23 mouse cellular contexts compared by ENCODE assay signal in the genomic region with DNA sequence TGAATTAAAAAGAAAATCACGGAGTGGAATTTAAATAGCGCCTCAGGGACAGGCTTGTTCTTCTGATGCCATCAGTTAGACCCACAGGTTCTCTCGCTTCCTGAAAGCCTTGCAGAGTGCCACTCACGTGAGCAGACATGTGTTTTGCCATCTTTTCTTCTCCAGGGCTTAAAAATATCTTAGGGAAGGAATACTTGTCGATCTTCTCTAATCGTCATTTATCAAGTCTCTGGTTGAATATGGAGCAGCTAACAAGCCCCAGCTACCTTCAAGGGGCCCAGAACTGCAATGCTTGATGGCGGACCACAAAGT.
A peak's percentile ranks its signal among the peaks of the same experiment; 100 is the strongest.
DNase-seq lines count a peak whose midpoint lies in the region; ATAC-seq and TF ChIP-seq lines count a peak whose summit lies in the region.
"Had no signal": no experiment of that assay in that cellular context is flagged by ENCODE, and none has a peak within 500 bp of the region (broad histone marks: within the 10 kb centered on the region; RNA-seq: fewer than 3 reads in every experiment).

No protein-coding gene starts in this region.

- peak; percentile 24; the same call in 1 of the 2 replicates for ATAC-seq in forebrain, embryonic 16.5 days
- no peak for ATAC-seq in forebrain, embryonic 13.5 days
- ATAC-seq in hindbrain, embryonic 15.5 days (ENCODE audit: low FRiP score, low read depth), result no peak
- ATAC-seq in hindbrain, embryonic 12.5 days (ENCODE audit: low FRiP score), result no peak
- 0 out of 2 replicates have a peak, but pooled peaks have one; percentile 18 for ATAC-seq in midbrain, embryonic 15.5 days (replicated peaks)
- ATAC-seq in midbrain, postnatal 0 days (ENCODE audit: low FRiP score), result no peak
- ATAC-seq in liver, postnatal 0 days, result no peak

- no peaks in the 10 kb centered on the region for H3K27me3 ChIP-seq in forebrain, embryonic 16.5 days (replicated peaks; ENCODE audit: control insufficient read depth, insufficient read depth, low read length)
- H3K27me3 ChIP-seq in forebrain, embryonic 13.5 days, result no peaks in the 10 kb centered on the region
- no peaks in the 10 kb centered on the region for H3K27me3 ChIP-seq in hindbrain, embryonic 15.5 days
- H3K27me3 ChIP-seq in hindbrain, embryonic 12.5 days, result no peaks in the 10 kb centered on the region
- H3K27me3 ChIP-seq in midbrain, embryonic 15.5 days (replicated peaks), result no peaks in the 10 kb centered on the region
- H3K27me3 ChIP-seq in midbrain, embryonic 10.5 days (ENCODE audit: low read depth, poor library complexity, severe bottlenecking), result no peaks in the 10 kb centered on the region
- no peaks in the 10 kb centered on the region for H3K27me3 ChIP-seq in midbrain, postnatal 0 days (ENCODE audit: insufficient read depth, low read length)
- H3K27me3 ChIP-seq in liver, postnatal 0 days (ENCODE audit: insufficient read depth, low read length), result no peaks in the 10 kb centered on the region
- H3K27me3 ChIP-seq: embryonic facial prominence, embryonic 13.5 days; intestine, embryonic 15.5 days; liver, embryonic 15.5 days; neural tube, embryonic 15.5 days had no signal

- no peaks in the 10 kb centered on the region for H3K36me3 ChIP-seq in forebrain, embryonic 16.5 days (ENCODE audit: control insufficient read depth, insufficient read depth)
- no peaks in the 10 kb centered on the region for H3K36me3 ChIP-seq in forebrain, embryonic 13.5 days (ENCODE audit: poor library complexity, severe bottlenecking)
- H3K36me3 ChIP-seq in hindbrain, embryonic 15.5 days, result no peaks in the 10 kb centered on the region
- H3K36me3 ChIP-seq in hindbrain, embryonic 12.5 days, result no peaks in the 10 kb centered on the region
- H3K36me3 ChIP-seq in midbrain, embryonic 15.5 days (replicated peaks), result no peaks in the 10 kb centered on the region
- no peaks in the 10 kb centered on the region for H3K36me3 ChIP-seq in midbrain, embryonic 10.5 days
- no peaks in the 10 kb centered on the region for H3K36me3 ChIP-seq in midbrain, postnatal 0 days (ENCODE audit: insufficient read depth, low read length)
- H3K36me3 ChIP-seq in liver, postnatal 0 days (replicated peaks; ENCODE audit: insufficient read depth, low read length), result no peaks in the 10 kb centered on the region
- H3K36me3 ChIP-seq: embryonic facial prominence, embryonic 13.5 days; intestine, embryonic 15.5 days; limb, embryonic 10.5 days; liver, embryonic 15.5 days; neural tube, embryonic 15.5 days had no signal

- H3K27ac ChIP-seq in forebrain, embryonic 16.5 days (ENCODE audit: low read length), result peak overlapping the region; percentile 41; the same call in 1 of the 2 replicates
- no peak overlapping the region for H3K27ac ChIP-seq in forebrain, embryonic 13.5 days
- peak overlapping the region; percentile 17; the same call in 1 of the 2 replicates for H3K27ac ChIP-seq in hindbrain, embryonic 15.5 days (replicated peaks)
- no peak overlapping the region for H3K27ac ChIP-seq in hindbrain, embryonic 12.5 days
- 0 out of 2 replicates have a peak overlapping the region, but pooled peaks have one; percentile 39 for H3K27ac ChIP-seq in midbrain, embryonic 15.5 days
- no peak overlapping the region for H3K27ac ChIP-seq in midbrain, embryonic 10.5 days (replicated peaks)
- 0 out of 2 replicates have a peak overlapping the region, but pooled peaks have one; percentile 6 for H3K27ac ChIP-seq in midbrain, postnatal 0 days (ENCODE audit: low read depth, low read length)
- H3K27ac ChIP-seq in liver, postnatal 0 days (ENCODE audit: low read depth), result no peak overlapping the region
- H3K27ac ChIP-seq: embryonic facial prominence, embryonic 13.5 days; gastrocnemius, adult 2 months; intestine, embryonic 15.5 days; limb, embryonic 10.5 days; liver, embryonic 15.5 days had no signal

- no peaks in the 10 kb centered on the region; the same call in 1 of the 2 replicates for H3K4me1 ChIP-seq in forebrain, embryonic 16.5 days (replicated peaks; ENCODE audit: control insufficient read depth, insufficient read depth, low read length)
- H3K4me1 ChIP-seq in forebrain, embryonic 13.5 days, result no peaks in the 10 kb centered on the region
- H3K4me1 ChIP-seq in hindbrain, embryonic 15.5 days (replicated peaks), result peaks cover 21% of the 10 kb centered on the region
- peaks cover 7% of the 10 kb centered on the region; the same call in 1 of the 2 replicates for H3K4me1 ChIP-seq in hindbrain, embryonic 12.5 days
- peaks cover 17% of the 10 kb centered on the region for H3K4me1 ChIP-seq in midbrain, embryonic 15.5 days
- no peaks in the 10 kb centered on the region for H3K4me1 ChIP-seq in midbrain, embryonic 10.5 days
- H3K4me1 ChIP-seq in midbrain, postnatal 0 days (ENCODE audit: insufficient read depth, low read length), result peaks cover 9% of the 10 kb centered on the region
- no peaks in the 10 kb centered on the region for H3K4me1 ChIP-seq in liver, postnatal 0 days (ENCODE audit: insufficient read depth)
- H3K4me1 ChIP-seq: embryonic facial prominence, embryonic 13.5 days; intestine, embryonic 15.5 days; limb, embryonic 10.5 days; liver, embryonic 15.5 days had no signal

- no peaks in the 10 kb centered on the region for H3K9me3 ChIP-seq in forebrain, embryonic 16.5 days (ENCODE audit: control insufficient read depth, low read length)
- H3K9me3 ChIP-seq in forebrain, embryonic 13.5 days (replicated peaks), result no peaks in the 10 kb centered on the region
- H3K9me3 ChIP-seq in hindbrain, embryonic 15.5 days, result no peaks in the 10 kb centered on the region
- no peaks in the 10 kb centered on the region for H3K9me3 ChIP-seq in hindbrain, embryonic 12.5 days (replicated peaks)
- no peaks in the 10 kb centered on the region for H3K9me3 ChIP-seq in midbrain, embryonic 15.5 days
- H3K9me3 ChIP-seq in midbrain, embryonic 10.5 days (replicated peaks), result no peaks in the 10 kb centered on the region
- H3K9me3 ChIP-seq in midbrain, postnatal 0 days (ENCODE audit: low read length), result no peaks in the 10 kb centered on the region
- H3K9me3 ChIP-seq in liver, postnatal 0 days (ENCODE audit: low read length), result no peaks in the 10 kb centered on the region
- H3K9me3 ChIP-seq: embryonic facial prominence, embryonic 13.5 days; intestine, embryonic 15.5 days; limb, embryonic 10.5 days; liver, embryonic 15.5 days; neural tube, embryonic 15.5 days had no signal

- 90% methylated on average over 7 of the region's 7 CpGs for WGBS in forebrain, embryonic 16.5 days
- 87% methylated on average over 7 of the region's 7 CpGs for WGBS in forebrain, embryonic 13.5 days
- WGBS in hindbrain, embryonic 15.5 days, result 79% methylated on average over 7 of the region's 7 CpGs
- 88% methylated on average over 7 of the region's 7 CpGs for WGBS in hindbrain, embryonic 12.5 days
- WGBS in midbrain, embryonic 15.5 days, result 73% methylated on average over 7 of the region's 7 CpGs
- WGBS in midbrain, embryonic 10.5 days, result 95% methylated on average over 7 of the region's 7 CpGs
- 73% methylated on average over 7 of the region's 7 CpGs for WGBS in midbrain, postnatal 0 days
- WGBS in liver, postnatal 0 days (ENCODE audit: insufficient replicate concordance), result 77% methylated on average over 7 of the region's 7 CpGs

- no peak overlapping the region for H3K9ac ChIP-seq in forebrain, embryonic 16.5 days (replicated peaks; ENCODE audit: low read depth, low read length)
- no peak overlapping the region for H3K9ac ChIP-seq in forebrain, embryonic 13.5 days
- H3K9ac ChIP-seq in hindbrain, embryonic 15.5 days, result no peak overlapping the region
- H3K9ac ChIP-seq in hindbrain, embryonic 12.5 days, result no peak overlapping the region
- H3K9ac ChIP-seq in midbrain, embryonic 15.5 days, result no peak overlapping the region
- H3K9ac ChIP-seq in midbrain, postnatal 0 days (replicated peaks; ENCODE audit: low read length, poor library complexity, severe bottlenecking), result no peak overlapping the region
- no peak overlapping the region for H3K9ac ChIP-seq in liver, postnatal 0 days (replicated peaks)
- H3K9ac ChIP-seq: embryonic facial prominence, embryonic 13.5 days; intestine, embryonic 15.5 days; liver, embryonic 15.5 days; neural tube, embryonic 15.5 days had no signal

- TF ChIP-seq EP300 in liver, postnatal 0 days (IDR thresholded peaks at IDR 0.05; ENCODE audit: low read depth), result no peak

- no peak for DNase-seq in midbrain, embryonic 10.5 days (ENCODE audit: low spot score)
- peak; percentile 30 for DNase-seq in midbrain, postnatal 0 days (ENCODE audit: low spot score)
- no peak for DNase-seq in liver, postnatal 0 days
- DNase-seq: adrenal gland, postnatal 14 days; cerebellum, adult 8-10 months; cerebellum, postnatal 36 days; embryo, embryonic 11 days; gastrocnemius, adult 2 months; heart, postnatal 4 days; liver; lung, postnatal 10 days; spleen, adult 18-20 months had no signal

- no peak overlapping the region for H3K4me3 ChIP-seq in forebrain, embryonic 16.5 days (replicated peaks; ENCODE audit: low read length)
- H3K4me3 ChIP-seq in forebrain, embryonic 13.5 days, result no peak overlapping the region
- H3K4me3 ChIP-seq in hindbrain, embryonic 15.5 days, result no peak overlapping the region
- H3K4me3 ChIP-seq in hindbrain, embryonic 12.5 days, result no peak overlapping the region
- no peak overlapping the region for H3K4me3 ChIP-seq in midbrain, embryonic 15.5 days
- H3K4me3 ChIP-seq in midbrain, embryonic 10.5 days, result no peak overlapping the region
- no peak overlapping the region for H3K4me3 ChIP-seq in midbrain, postnatal 0 days (ENCODE audit: low read depth, low read length)
- no peak overlapping the region for H3K4me3 ChIP-seq in liver, postnatal 0 days (ENCODE audit: low read depth, low read length)
- H3K4me3 ChIP-seq: embryonic facial prominence, embryonic 13.5 days; erythroblast, embryonic 14.5 days; gastrocnemius, adult 2 months; intestine, embryonic 15.5 days; limb, embryonic 10.5 days; liver, embryonic 15.5 days; neural tube, embryonic 15.5 days had no signal

- TF ChIP-seq CTCF in midbrain, postnatal 0 days (IDR thresholded peaks at IDR 0.05), result no peak
- TF ChIP-seq CTCF in liver, postnatal 0 days (IDR thresholded peaks at IDR 0.05; ENCODE audit: low read depth), result no peak

- H3K4me2 ChIP-seq in forebrain, embryonic 16.5 days (ENCODE audit: low read length), result no peak overlapping the region
- H3K4me2 ChIP-seq in forebrain, embryonic 13.5 days, result no peak overlapping the region
- H3K4me2 ChIP-seq in hindbrain, embryonic 15.5 days, result no peak overlapping the region
- no peak overlapping the region for H3K4me2 ChIP-seq in hindbrain, embryonic 12.5 days (replicated peaks)
- no peak overlapping the region for H3K4me2 ChIP-seq in midbrain, embryonic 15.5 days
- no peak overlapping the region for H3K4me2 ChIP-seq in midbrain, postnatal 0 days (ENCODE audit: low read depth, low read length, poor library complexity, severe bottlenecking)
- H3K4me2 ChIP-seq in liver, postnatal 0 days (ENCODE audit: low read depth, low read length), result no peak overlapping the region
- H3K4me2 ChIP-seq: embryonic facial prominence, embryonic 13.5 days; intestine, embryonic 15.5 days; liver, embryonic 15.5 days; neural tube, embryonic 15.5 days had no signal

Comparison
In these comparisons a context has a peak if more than half of its experiments do, and no peak if none do; other contexts are left out.
1. ATAC-seq: peak in forebrain, embryonic 16.5 days (single experiment) and midbrain, embryonic 15.5 days (single experiment); none in forebrain, embryonic 13.5 days (single experiment), hindbrain, embryonic 15.5 days (single experiment), hindbrain, embryonic 12.5 days (single experiment), midbrain, postnatal 0 days (single experiment) and liver, postnatal 0 days (single experiment).
2. H3K27ac ChIP-seq: peak in forebrain, embryonic 16.5 days (single experiment), hindbrain, embryonic 15.5 days (single experiment), midbrain, embryonic 15.5 days (single experiment) and midbrain, postnatal 0 days (single experiment); none in forebrain, embryonic 13.5 days (single experiment), hindbrain, embryonic 12.5 days (single experiment), midbrain, embryonic 10.5 days (single experiment) and liver, postnatal 0 days (single experiment).